Mouse (Mus musculus) liver, embryonic 14.5 days (tissue): ENCODE results near the gene Ptgr2. TPM values are rescaled to one million over a fixed set of nuclear protein-coding genes. Genes with fewer than 3 reads are reported as not detected.

Experiments used
- ATAC-seq: fragments of 200-750 bp; cut with Nextera tagmentation; 2 replicates; pipeline ENCODE4 v1.8.0; 2017; ENCODE audit warnings: moderate number of reproducible peaks, mild to moderate bottlenecking, moderate library complexity; ENCODE audit not compliant: insufficient read depth
- DNase-seq, 3 experiments: peaks; one replicate each; pipeline ENCODE4 v3.0.0-alpha.2; 2012 to 2013; ENCODE audit warnings: low read depth in 3 of 3, low spot score in 3 of 3
- H3K27ac ChIP-seq: fragments of 300-500 bp; sonication (generic); 2 replicates; pipeline ENCODE4 v1.5.1; 2014; ENCODE audit warnings: moderate library complexity, mild to moderate bottlenecking, control low read depth, inconsistent platforms
- H3K27me3 ChIP-seq: fragments of 300-500 bp; sonication (generic); 2 replicates; pipeline ENCODE4 v1.6.1; 2014; ENCODE audit warnings: mild to moderate bottlenecking, low read length, moderate library complexity; ENCODE audit not compliant: control insufficient read depth, insufficient read depth
- H3K36me3 ChIP-seq: fragments of 300-500 bp; sonication (generic); replicated peaks from 2 replicates; pipeline ENCODE4 v1.6.1; 2014; ENCODE audit warnings: low read depth; ENCODE audit not compliant: control insufficient read depth, insufficient read depth
- H3K4me1 ChIP-seq, 2 experiments: fragments of 200-500 bp in 1 of 2; fragments of 300-500 bp in 1 of 2; sonication (generic) in 1 of 2; replicated peaks; 2 replicates each; pipeline ENCODE4 v1.6.1; 2012 to 2014; ENCODE audit warnings: antibody characterized with exemption in 1 of 2, inconsistent platforms in 1 of 2, low read length in 1 of 2; ENCODE audit not compliant: control insufficient read depth in 2 of 2, insufficient read depth in 2 of 2
- H3K4me2 ChIP-seq: fragments of 300-500 bp; sonication (generic); 2 replicates; pipeline ENCODE4 v1.6.1; 2014; ENCODE audit warnings: low read depth, mild to moderate bottlenecking, control low read depth, moderate library complexity
- H3K4me3 ChIP-seq, 2 experiments: fragments of 200-500 bp in 1 of 2; fragments of 300-500 bp in 1 of 2; sonication (generic) in 1 of 2; 2 replicates each; pipeline ENCODE4 v1.5.1; 2012 to 2014; ENCODE audit warnings: low read depth in 2 of 2, low read length in 2 of 2, mild to moderate bottlenecking in 2 of 2, control low read depth in 1 of 2, inconsistent platforms in 1 of 2, moderate library complexity in 1 of 2; ENCODE audit not compliant: insufficient read depth in 1 of 2
- H3K9ac ChIP-seq: fragments of 300-500 bp; sonication (generic); replicated peaks from 2 replicates; pipeline ENCODE4 v1.6.1; 2014; ENCODE audit warnings: mild to moderate bottlenecking, control low read depth, moderate library complexity
- H3K9me3 ChIP-seq: fragments of 300-500 bp; sonication (generic); 2 replicates; pipeline ENCODE4 v1.6.1; 2016; ENCODE audit warnings: low read length, mixed read lengths; ENCODE audit not compliant: control insufficient read depth
- CTCF ChIP-seq: IDR thresholded peaks from 2 replicates; pipeline ENCODE4 v1.5.1; 2016; ENCODE audit warnings: antibody characterized with exemption, low read depth, control low read depth
- EP300 ChIP-seq: IDR thresholded peaks from 2 replicates; pipeline ENCODE4 v1.6.1; 2016; ENCODE audit warnings: antibody characterized with exemption, low read depth
- WGBS: fragments of 180-500 bp; shearing (Covaris S2); extraction: QIAGEN DNeasy Blood & Tissue Kit; methylation state at CpG from one replicate; pipeline ENCODE4 v1.1.7; 2014; ENCODE audit not compliant: insufficient replicate concordance; 5-methylcytosine and 5-hydroxymethylcytosine counted together
- polyA plus RNA-seq, 2 experiments: library from polyadenylated mRNA; depleted of rRNA in 1 of 2; stranded (reverse) in 1 of 2; unstranded in 1 of 2; fragments of >200 nt; fragmentation: Nextera tagmentation in 1 of 2; extraction: Ambion mirVana in 1 of 2; gene quantifications; 2 replicates each; pipeline versions ENCODE4 v1.2.1 to v1.2.3; 2012 to 2014

Gene Ptgr2
- polyA plus RNA-seq, 2 experiments = 13.3 to 22.9 TPM

DNA sequence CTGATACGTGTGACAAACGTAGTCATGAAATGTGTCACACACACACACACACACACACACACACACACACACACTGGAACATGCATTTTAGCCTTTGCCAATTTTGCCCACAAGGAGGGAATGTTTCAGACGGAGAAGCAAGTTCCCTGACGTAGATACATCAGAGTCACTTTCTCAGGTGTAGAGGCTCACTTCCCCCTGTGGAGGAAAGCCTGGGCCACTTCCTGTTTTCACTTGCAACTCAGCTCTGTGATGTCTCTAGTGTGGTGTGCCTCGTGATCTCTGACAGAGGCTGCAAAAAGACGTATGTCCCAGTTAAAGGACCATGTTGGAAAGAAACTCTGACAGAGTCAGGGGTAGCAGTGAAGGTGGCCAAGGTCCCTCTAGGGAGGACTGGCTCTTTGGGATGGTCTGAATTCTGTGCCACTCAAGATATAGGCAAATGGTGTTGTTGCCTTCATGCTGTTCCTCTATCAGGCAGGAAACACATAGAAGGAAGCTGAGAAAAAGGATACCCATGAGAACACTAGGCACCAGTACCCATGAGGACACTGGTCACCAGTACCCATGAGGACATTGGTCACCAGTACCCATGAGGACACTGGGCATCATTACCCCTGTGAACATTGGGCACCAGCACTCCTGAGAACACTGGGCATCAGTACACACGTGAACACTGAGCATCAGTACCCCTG lies 41.8 kb upstream of the Ptgr2 start:
- H3K27ac ChIP-seq = no peak overlapping the region
- no peak overlapping the region for H3K4me3 ChIP-seq
- ATAC-seq = no peak
- H3K4me1 ChIP-seq = no peaks in the 10 kb centered on the region
- 43% methylated on average over 7 of the region's 7 CpGs for WGBS
- DNase-seq = no peak
- no peaks in the 10 kb centered on the region for H3K9me3 ChIP-seq
- no peak overlapping the region for H3K4me2 ChIP-seq
- TF ChIP-seq CTCF (no peak), EP300 (no peak)
- H3K27me3 ChIP-seq = no peaks in the 10 kb centered on the region
- H3K36me3 ChIP-seq = no peaks in the 10 kb centered on the region
- no peak overlapping the region for H3K9ac ChIP-seq

DNA sequence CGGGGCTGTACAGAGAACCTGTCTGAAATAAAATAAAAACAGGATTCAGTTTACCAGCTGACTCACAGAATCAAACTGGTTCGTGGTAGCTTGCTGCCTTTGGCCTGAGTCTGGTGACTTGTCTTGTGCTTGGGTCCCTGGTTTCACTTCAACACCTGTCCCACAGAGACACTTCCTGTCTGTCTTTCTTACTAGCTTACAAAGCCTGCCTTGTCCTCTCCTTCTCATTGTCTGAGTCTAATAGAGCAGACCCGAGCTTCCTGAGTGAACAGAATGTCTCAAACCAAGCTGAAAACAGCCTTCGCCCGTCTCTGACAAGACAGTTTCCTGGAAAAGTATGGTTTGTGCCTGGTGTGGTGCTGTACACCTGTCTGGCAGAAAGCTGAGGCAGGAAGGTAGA lies 39.3 kb upstream of the Ptgr2 start:
- 57% methylated on average over 5 of the region's 5 CpGs for WGBS
- DNase-seq (no peak), ATAC-seq (no peak)
- Histone ChIP-seq H3K9me3 (no peaks in the 10 kb centered on the region), H3K4me2 (no peak overlapping the region), H3K4me3 (no peak overlapping the region), H3K4me1 (no peaks in the 10 kb centered on the region), H3K9ac (no peak overlapping the region), H3K36me3 (no peaks in the 10 kb centered on the region), H3K27ac (no peak overlapping the region), H3K27me3 (no peaks in the 10 kb centered on the region)
- TF ChIP-seq CTCF (no peak), EP300 (no peak)

GRCm38 (mm10) chr12:84249217-84249616 lies 35.8 kb upstream of the Ptgr2 start:
- Histone ChIP-seq H3K9ac (no peak overlapping the region), H3K4me2 (no peak overlapping the region), H3K4me1 (no peaks in the 10 kb centered on the region), H3K9me3 (no peaks in the 10 kb centered on the region), H3K4me3 (no peak overlapping the region), H3K27ac (no peak overlapping the region), H3K27me3 (no peaks in the 10 kb centered on the region), H3K36me3 (no peaks in the 10 kb centered on the region)
- TF ChIP-seq EP300 = no peak
- peak; percentile 94 for TF ChIP-seq CTCF
- peak; percentile 51 to 66 (median 55) for DNase-seq
- ATAC-seq = peak; percentile 31; the same call in 1 of the 2 replicates
- 7% methylated on average over 3 of the region's 3 CpGs for WGBS

GRCm38 (mm10) chr12:84252811-84253210 lies 32.2 kb upstream of the Ptgr2 start:
- Histone ChIP-seq H3K27ac (no peak overlapping the region), H3K4me2 (no peak overlapping the region), H3K4me3 (no peak overlapping the region), H3K9ac (no peak overlapping the region), H3K9me3 (no peaks in the 10 kb centered on the region), H3K27me3 (no peaks in the 10 kb centered on the region), H3K36me3 (no peaks in the 10 kb centered on the region), H3K4me1 (no peaks in the 10 kb centered on the region)
- ATAC-seq = no peak
- TF ChIP-seq EP300 (no peak), CTCF (no peak)
- 67% methylated on average over 5 of the region's 5 CpGs for WGBS
- DNase-seq = no peak

GRCm38 (mm10) chr12:84254886-84255285 lies 30.1 kb upstream of the Ptgr2 start:
- DNase-seq (no peak), ATAC-seq (no peak)
- Histone ChIP-seq H3K4me2 (no peak overlapping the region), H3K36me3 (no peaks in the 10 kb centered on the region), H3K9me3 (no peaks in the 10 kb centered on the region), H3K27ac (no peak overlapping the region), H3K9ac (no peak overlapping the region), H3K4me3 (no peak overlapping the region), H3K27me3 (no peaks in the 10 kb centered on the region), H3K4me1 (no peaks in the 10 kb centered on the region)
- TF ChIP-seq CTCF (no peak), EP300 (no peak)
- WGBS = 60% methylated on average over 5 of the region's 5 CpGs
